Mouse (Mus musculus): Measurements from ENCODE around the gene Ctsw.
"Not testable (repeated sequence)": the region's sequence is repeated elsewhere in the genome, so short reads cannot be mapped to it uniquely, and the experiment has no call there.

The Ctsw gene

DNA sequence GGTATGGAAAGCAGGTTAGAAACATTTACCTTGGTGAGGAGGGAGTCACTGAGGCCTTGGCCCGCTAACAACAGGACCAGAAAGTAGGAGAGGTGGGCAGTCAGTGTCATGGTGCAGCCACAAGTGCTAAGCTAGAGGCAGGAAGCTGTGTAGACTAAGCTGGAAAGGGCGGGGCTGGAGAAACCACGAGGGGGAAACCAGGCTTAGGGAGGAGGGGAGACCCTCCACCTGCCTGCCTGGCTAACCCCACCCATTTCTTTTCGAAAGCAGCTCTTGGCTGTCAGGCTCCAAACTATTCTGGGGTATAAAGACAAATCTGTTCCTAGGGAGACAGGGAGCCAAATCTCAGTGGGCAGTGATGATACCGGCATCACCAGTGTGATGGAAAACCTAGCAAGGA lies at the start of gene Ctsw:
Gene Ctsw, minus strand, starts transcription at position 134 of the 400 bp plus-strand sequence.
- no peak for DNase-seq

DNA sequence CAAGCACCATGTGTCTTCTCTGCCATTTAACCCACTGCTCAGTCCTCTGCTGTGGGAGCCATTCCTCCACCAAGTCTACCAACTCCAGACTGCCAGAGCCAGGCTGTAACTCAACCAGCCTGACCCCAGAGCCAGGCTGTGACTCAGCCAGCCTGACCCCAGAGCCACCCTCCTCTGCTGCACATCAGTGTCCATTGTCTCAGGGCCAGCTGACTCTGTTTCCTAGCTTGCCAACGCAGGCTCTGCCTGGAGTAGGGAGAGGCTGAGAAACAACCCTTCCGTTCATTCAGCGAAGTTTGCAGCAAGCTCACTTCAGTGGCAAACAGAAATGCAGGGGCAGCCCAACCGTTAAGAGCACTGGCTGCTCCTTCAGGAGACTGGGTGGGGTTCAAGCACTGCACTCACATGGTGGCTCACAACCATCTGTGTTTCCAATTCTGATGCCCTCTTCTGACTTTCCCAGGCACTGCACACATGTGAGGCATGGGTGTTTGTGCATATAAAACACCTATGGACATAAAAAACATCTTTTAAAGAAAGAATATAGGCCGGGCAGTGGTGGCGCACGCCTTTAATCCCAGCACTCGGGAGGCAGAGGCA lies 48.7 kb upstream of the Ctsw start:
- DNase-seq: peak; percentile 37

DNA sequence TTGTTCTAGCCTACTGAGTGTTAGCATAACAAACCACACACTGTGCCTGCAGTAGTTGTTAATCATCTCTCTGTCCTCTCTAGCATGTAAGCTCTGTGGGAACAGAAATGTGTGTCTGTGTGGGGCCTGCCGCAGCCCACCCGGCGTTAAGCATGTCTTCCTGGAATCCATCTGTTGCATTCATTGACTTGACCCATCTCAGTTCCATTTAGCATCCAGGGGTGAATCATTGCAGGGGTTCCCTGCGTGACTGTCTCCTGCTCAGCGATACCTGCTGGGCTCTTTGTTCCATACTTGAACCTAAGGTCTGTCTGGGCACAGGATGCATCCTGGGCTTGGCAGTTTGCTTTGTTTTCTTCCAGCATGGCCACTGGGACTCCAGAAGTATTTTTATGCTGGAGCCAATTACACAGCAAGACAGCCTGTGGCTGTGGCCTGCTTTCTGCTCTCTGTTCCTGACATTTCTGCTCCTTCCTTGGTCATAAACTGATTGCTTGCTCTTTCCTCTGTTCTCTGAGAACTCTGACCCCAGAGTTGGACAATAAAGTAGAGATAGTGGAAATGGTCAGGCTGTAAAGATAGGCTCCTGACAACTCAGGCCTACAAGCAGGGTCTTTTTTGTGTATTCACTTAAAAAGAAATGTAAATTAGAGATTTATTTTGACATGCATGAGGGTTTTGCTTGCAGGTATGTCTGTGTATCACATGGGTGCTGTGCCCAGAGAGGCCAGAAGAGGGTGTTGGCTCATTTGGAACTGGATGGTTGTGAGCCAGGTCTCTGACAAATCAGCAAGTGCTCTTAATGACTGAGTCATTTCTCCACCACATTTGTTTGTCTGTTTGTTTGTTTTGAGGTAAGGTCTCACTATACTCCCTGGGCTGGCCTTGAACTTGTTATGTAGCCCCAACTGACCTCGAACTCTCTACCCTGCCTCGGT lies 47.8 kb upstream of the Ctsw start:
- DNase-seq: no peak

DNA sequence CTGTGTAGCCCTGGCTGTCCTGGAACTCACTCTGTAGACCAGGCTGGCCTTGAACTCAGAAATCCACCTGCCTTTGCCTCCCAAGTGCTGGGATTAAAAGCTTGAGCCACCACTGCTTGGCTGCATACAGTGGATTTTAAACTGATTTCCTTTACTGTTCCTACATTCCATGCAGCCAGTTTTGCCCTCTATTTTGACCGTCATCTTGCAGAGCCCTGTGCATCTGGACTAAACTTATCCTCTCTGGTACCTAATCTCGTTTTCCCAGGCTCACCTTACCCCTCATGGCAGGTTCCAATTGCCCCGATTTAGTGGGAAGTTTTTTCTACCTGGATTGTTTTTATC lies 44.7 kb upstream of the Ctsw start:
- no peak for DNase-seq

DNA sequence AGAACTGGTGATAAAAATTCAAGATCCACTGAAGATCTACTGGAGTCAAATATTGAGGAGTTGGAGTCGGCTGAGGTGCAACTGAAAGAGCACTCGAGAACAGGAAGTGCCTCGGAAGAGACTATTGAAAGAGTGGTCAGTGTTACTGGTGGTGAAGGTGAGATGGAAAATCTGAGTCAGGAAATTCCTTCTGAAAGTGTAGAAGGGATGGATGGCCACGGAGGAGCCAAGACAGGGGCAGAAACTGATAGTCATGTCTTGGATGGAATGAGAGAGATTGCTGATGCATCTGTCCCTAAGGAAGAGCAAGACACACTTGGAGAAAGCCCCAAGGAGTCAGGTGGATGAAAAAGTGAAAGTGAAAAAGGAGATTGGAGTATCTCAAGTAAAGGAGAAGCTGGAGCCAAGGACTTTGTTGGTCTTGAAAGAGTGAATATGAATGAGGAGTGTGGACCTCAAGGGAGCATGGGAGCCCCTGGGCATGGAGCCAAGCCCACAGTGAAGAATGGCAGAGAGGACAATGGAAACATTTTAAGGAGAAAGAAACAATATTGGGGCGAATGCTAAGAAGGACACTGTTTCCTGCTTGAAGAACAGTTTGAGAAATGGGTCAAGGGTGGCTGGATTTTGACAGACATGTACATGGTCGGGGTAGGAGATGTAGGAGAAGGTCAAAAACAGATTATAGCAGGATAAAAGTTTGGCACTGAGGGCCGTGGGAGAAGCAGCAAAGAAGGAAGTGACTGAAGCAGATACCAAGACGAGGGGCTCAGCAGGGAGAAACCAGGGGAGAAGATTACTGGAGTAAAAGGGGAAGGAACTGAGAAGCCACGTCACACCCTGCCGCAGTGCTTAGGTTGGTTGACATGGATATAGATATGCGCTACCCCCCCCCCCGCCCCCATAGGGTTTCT lies 44.0 kb upstream of the Ctsw start:
- DNase-seq: no peak

DNA sequence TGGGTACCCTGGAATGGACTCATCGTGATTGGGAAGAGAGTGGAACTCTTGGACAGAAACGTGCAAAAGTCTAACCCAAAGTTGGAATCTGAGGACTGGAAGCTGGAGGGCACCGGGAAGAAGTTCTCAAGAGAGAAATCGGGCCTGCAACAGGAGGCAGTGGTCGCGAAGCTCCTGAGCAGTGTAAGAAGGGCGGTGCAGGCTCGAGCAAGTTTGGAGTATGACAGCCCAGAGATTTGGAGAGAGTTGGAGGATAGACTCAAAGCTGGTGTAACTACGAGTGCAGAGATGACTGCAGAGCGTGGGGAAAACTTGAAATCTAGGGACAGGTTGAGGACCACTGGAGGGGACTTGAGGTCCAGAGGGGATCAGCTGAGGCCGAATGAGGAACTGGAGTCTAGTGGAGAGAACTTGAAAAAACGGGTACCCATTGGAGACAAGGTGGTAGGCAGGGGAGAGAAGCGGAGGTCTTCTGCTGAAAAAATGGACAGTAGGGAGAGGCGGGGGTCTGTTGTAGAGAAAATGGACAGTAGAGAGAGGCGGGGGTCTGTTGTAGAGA lies 42.8 kb upstream of the Ctsw start:
- no peak for DNase-seq

DNA sequence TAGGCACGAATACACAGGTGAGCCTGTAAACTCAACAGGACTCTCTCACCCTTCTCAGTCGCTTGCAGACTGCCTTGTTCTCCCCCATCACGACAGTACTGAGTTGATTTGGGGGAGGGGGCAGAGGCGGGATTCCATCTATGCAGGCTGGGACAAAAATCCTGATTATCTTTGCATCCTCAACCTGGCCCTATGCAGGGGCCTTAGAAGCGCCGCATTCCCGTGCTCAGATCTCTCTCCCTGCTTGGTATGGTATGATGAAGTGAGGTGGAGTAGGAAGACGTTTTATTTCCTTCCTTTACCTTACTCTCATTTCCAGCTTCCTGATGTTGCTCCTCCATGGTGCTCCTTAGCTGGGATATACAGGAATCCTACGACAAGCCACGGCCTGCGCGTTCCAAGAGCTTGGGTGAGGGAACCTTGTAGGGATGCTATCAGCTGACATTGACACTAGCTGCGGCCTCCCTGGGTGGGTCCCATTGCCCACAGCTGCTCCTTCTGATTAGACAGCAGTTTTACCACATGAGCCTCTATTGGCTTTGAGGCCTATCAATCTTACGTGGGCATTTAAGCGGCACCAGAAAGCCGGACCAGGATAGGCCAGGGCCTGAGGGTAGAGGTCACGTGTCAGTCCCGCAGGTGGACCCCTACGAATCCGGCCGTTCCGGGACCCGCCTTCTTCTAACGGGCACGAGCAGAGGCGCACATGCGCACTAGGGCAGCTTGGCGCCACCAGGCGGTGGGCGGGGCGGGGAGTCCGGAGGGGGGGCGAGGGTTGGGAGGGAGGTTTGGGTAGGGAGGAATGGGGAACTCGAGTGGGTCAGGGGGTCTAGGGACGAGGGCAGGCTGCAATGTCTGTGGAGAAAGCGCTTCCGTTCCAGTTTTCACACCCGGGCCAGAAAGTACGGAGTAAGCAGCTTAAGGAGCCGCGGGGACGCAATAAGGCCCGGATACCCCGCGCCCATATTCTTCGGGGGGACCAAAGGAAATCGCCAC lies 42.0 kb upstream of the Ctsw start, which contains the start of gene Snx32:
Gene Snx32, minus strand, starts transcription at position 508 of the 996 bp plus-strand sequence.
- peak; percentile 100 for DNase-seq

DNA sequence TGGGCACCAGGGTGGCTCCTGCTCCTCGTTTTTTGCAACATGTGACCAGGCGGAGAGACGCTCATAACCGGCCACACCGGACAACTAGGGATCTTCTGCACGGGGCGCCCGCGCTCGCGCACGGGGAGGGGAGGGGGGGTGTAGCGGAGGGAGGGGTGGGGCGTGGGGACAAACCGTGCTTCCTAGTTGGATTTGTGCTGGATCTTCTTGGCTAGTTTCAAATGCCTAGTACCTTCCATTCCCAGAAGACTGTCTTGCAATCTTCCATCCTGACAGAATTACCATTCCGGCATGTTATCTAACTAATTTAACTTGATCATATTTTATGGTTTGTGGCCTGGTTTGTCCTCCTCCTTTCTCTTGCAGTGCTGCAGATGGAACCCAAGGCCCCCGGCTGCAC lies 35.4 kb upstream of the Ctsw start, which contains the start of gene 1700020D05Rik:
Gene 1700020D05Rik, minus strand, starts transcription at position 101 of the 400 bp plus-strand sequence.
- DNase-seq: no peak

DNA sequence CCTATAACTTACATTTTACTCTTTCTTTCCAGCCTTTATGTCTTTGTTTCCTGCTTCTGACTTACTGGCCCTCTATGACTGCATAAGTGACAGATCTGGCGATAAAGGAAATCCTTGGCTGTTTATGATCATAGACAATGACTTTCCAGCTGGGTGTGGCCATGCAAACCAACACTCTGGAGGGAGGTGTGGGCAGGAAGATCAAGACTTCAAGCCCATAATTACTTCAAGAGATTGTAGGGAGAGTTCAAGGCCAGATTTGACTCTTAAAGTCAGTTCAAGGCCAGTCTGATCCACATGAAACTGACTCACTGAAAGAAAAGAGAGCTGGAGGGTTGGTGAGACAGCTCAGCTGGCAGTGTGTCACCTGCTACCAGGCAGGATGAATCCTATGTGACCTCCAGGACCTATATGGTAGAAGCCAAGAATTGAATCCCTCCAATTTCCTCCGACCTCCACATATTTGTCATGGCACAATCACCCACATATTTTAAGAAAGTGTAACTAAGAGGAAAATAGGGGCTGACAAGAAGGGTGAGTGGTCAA lies 32.1 kb upstream of the Ctsw start:
- no peak for DNase-seq

DNA sequence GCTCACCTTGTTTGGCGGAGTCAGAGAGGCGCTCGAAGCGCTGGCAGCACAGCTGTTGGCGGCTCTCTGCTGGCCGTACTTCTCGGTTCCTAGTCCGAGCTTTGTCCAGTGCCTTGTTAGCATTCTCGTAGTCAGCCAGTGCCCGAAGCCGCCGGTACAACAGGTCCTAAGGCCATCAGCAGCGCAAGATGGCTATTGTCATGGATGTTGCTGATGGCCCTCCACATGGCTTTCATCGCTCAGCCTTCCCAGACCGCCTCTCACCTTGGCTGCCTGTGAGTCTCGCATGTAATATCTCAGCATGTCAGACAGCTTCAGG lies 27.7 kb upstream of the Ctsw start:
- no peak for DNase-seq

DNA sequence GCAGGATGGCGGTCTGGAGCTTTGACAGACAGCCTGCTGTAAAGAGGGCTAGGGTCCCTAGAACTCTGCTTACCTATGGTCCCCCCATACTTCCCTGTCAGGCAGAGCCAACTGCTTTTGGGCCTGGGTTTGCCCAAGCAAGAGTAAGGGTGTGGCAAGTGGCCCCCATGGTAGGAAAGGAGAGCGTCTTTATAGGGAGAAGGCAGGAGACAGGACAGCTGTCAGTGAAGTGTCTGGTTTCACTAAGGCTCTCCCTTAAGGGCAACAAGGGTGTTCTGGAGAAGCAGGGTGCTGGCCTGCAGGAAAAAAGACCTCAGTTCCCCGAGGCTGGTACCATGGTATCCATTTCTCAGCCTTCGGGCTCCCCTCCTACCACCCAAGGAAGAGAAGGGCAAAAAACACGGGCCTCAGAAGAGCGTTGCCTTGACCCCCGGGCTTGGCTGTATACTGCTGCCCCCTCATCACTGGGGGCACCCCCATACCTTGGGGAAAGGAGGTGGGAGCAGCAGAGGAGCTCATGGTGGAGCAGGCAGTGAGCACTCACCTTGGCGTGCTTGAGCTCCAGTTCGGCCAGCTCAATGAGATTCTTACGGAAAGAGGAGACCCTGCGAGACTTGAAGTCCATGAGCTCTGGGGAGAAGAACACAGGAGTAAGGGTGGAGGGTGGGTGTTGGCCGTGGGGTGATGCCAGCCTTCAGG lies 27.2 kb upstream of the Ctsw start:
- peak; percentile 44 for DNase-seq

DNA sequence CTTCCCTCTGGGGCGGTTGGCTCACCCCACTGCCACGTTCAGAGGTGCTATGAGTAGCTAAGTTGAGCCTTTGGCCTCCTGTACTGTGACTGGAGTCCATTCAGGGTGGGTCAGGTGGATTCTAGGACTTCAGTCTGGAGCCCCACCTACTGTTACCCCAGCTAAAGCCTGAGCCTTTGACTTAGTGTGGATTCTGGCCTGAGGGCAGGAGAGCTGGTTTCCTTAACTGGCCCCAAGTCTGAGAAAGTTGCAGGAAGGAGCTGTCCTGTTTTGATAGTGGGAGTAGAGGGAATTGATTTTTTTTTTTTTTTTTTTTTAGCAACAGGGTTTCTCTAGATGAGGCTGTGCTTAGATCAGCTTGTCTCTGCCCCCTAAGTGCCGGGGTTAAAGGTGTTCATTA lies 26.0 kb upstream of the Ctsw start:
- DNase-seq: no peak

DNA sequence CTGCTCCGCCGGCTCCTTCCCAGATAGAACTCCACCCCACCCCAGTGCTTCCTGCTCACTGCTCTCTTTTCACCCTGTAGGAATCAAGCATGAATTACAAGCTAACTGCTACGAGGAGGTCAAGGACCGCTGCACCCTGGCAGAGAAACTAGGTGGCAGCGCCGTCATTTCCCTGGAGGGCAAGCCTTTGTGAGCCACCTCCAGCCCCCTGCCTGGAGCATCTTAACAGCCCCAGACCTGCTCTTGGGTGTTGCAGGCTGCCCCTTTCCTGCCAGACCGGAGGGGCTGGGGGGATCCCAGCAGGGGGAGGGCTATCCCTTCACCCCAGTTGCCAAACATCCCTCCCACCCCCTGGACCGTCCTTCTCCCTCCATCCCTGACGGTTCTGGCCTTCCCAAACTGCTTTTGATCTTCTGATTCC lies 25.0 kb upstream of the Ctsw start:
- peak; percentile 57 for DNase-seq

DNA sequence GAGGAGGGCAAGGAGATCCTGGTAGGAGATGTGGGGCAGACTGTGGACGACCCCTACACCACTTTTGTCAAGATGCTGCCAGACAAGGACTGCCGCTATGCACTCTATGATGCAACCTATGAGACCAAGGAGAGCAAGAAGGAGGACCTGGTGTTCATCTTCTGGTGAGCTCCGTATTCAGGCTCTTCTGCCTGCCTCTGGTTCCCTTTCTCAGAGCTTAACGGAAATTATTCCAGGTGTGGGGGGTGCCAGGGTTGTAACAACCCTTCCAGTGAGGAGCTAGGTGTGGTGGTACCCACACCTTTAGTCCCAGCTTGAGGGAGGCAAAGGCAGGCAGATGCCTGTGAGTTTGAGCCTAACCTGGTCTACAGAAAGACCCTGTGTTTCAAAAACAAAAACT lies 24.3 kb upstream of the Ctsw start:
- peak; percentile 39 for DNase-seq

DNA sequence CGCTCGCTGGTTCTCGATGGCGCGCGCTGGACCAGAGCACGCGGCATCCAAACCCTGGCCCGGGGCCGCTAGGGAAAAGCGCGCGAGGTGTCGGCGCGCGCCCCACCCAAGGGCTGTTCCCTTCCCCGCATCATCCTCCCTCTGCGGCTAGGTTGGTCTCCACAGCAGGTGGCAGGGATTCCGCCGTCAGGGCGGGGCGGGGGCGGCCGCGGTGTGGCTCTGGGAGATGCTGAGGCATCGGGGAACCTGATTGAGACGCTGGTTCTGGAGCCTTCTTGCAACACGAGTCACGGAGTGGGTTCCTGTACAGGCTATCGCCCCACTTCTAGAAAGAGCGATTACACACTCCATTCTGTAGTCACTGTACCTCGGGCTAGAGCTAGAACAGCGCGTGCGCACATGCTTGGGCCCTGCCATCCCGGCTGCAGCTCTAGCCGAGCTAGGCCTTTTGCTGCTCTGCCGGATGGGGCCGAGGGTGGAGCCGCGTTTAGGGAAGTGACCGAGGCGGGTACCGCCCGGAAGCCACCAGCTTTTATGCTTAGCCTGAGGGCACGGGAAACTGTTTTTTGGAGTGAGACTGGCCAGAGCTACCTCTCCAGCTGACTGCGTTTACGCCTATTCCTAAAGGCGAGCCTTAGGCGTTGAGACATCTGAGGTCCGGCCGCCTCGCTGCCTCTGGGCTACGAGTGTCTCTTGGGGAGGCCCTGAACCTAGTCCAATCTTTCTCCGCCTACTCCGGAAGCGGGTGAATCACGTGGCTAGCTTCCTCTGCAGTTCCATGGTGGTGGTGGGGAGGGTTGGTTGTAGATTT lies 22.8 kb upstream of the Ctsw start:
- DNase-seq: no peak

DNA sequence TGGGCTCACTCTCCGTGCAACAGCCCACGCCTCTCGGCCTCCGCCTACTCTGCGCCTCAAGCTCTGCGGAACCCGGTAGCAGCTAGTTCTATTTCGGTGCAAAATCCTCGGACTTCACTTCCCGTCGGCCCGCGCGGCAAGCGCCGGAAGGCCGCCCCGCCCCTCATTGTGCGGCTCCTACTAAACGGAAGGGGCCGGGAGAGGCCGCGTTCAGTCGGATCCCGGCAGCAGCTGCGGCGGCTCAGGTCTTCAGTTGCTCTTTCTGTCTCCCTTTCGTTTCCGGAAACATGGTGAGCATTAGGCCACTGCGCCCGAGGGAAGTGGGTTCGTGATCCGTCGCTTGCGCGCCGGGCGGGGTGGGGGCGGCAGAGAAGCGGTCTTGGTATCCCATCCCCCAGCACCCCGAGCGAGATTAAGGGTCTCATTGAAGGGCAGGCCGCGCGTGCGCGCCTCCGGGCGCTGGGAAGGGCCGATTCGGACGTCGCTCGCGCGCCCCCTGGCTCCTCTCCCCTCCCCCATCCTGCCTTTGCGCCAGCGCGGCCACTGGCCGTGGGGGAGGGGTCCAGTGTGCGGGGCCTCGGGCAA lies 22.1 kb upstream of the Ctsw start, which contains the start of gene Cfl1:
Gene Cfl1, plus strand, starts transcription at position 143 of the 585 bp plus-strand sequence.
- DNase-seq: no peak

DNA sequence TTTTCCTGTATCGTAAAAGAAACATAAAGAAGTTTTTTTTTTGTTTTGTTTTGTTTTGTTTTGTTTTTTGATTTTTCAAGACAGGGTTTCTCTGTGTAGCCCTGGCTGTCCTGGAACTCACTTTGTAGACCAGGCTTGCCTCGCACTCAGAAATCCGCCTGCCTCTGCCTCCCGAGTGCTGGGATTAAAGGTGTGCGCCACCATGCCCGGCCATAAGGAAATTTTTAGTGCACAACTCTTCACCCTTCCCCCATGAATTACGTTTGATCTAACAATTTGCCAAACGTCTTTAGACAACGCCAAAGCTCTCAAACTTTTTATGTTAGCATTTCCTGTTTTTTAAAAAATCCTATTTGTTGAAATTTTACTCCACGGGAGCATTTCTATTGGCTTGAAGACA lies 21.4 kb upstream of the Ctsw start:
- DNase-seq: not testable (repeated sequence)

DNA sequence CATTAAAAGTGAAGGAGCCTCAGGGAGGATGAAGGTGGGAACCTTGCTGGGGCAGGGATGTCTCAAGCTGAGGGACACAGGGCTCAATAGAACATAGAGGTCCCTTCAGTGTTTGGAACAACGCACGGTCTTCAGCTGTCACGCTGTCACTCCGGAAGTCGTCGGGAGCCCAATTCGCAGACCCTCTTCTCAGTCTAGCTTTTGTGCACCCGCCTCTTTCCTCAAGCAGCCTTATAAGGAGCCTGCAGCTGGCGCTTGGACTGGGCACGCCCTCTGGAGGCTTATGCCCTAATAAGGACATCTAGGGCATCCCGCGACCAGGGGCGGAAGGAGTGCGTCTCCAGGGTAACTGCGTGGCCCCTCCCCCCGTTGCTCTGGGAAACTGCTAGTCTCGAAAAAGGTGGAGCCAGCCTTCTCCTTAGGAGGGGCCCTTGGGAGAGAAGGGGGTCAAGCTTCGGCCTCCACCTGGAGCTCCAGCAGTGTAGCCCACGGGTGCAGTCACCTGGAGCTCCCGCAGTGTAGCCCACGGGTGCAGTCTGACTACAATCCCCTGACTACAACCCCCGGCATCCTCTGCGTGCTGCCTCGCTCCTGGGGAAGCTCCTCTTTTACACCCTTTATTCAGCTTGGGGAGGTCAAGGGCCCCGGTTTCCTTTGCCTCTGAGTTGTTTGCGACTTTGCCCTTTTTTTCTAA lies 20.7 kb upstream of the Ctsw start:
- DNase-seq: no peak
